Mouse (Mus musculus) megakaryocyte-erythroid progenitor cell, adult 5-6 weeks (primary cell): ENCODE measurements around the gene Tbc1d22b. TPM values are rescaled to one million over a fixed set of nuclear protein-coding genes. Genes with fewer than 3 reads are reported as not detected.
"Not testable (repeated sequence)": the region's sequence is repeated elsewhere in the genome, so short reads cannot be mapped to it uniquely, and the experiment has no call there.

ENCODE experiments used
- ATAC-seq: replicated peaks from 2 replicates; pipeline ENCODE4 v1.8.0; 2016; ENCODE audit warnings: mild to moderate bottlenecking, inconsistent platforms; ENCODE audit not compliant: severe bottlenecking, poor library complexity, low FRiP score, low TSS enrichment
- total RNA-seq, 2 experiments: library from RNA; stranded (forward) in 1 of 2; stranded (reverse) in 1 of 2; fragments of 200-1000, 215-1000 nt in 1 of 2; fragments of >200 nt in 1 of 2; fragmentation: Nextera tagmentation in 1 of 2; gene quantifications; 2 replicates each; pipeline ENCODE4 v1.2.3; 2014 to 2017

Gene Tbc1d22b
- total RNA-seq (2014; fragmentation: Nextera tagmentation) (15.0 TPM in 2 replicates), total RNA-seq (2017) (3.7 and 4.6 TPM in 2 replicates)

DNA sequence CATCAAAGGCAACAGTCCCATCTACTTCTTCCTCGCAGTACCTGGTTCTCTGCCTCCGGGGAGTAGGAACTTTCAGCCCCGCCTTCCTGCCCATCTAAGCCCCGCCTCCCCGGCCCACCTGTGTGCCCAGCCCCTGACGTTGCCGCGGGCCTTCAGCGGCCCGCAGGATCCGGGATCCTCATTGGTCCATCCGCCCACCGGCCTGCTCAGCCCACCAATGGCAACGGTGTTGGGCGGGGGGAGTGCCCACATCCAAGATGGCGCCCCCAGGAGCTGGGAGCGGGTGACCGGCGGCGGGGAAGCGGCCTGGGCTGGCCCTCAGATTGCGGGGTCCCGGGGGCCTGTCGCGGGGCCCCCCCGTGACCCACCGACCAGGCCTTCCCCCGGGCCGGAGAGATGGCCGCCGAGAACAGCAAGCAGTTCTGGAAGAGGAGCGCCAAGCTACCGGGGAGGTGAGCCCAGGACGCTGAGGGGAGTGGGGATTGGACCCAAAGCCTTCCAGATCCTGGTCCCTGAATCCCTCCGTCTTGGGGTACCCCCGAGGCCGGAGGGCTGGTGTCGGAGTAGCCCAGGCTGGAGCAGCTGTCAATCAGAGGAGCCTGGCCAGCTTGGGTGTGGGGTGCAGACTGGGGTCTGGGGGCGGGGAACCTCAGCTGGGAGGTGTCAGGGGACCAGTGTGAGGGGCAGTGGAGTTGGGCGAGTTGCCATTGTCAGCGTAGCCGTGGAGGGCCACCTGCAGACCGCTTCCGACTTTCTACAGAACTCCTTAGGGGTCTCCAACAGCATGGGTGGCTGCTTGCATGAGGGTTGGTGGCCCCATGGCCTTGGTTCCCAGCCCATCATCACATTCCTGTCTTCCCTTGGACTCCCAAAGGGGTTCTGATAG lies at the start of gene Tbc1d22b, which contains the start of gene Gm17657:
Gene Tbc1d22b (plus strand): TSS at position 243 of the 886 bp plus-strand sequence.
Gene Gm17657 (minus strand): TSS at position 96 of the 886 bp plus-strand sequence.
- ATAC-seq = peak; percentile 99

DNA sequence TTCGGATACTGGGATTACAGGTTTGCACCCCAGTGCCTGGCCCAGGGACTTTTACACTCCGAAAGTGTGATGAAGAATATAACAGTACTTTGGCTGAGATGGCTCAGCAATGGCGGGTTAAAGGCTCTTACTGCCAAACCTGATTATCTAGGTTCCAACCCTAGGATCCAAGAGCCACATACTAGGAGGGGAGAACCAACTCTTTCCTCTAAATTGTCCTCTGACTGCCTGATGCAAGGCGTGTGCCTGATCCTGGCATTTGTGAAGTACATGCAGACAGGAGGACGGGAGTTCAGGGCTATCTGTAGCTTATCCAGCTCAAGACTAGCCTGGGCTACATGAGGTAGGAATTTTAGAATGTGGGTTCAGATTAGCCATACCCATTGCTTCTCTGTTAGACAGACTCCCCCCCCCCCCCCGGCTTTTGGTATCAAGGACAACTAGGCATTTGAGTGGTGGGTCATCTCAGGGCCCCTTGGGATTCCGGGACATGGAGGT lies 49.3 kb upstream of the Tbc1d22b start:
- 0 out of 2 replicates have a peak, but pooled peaks have one; percentile 14 for ATAC-seq

DNA sequence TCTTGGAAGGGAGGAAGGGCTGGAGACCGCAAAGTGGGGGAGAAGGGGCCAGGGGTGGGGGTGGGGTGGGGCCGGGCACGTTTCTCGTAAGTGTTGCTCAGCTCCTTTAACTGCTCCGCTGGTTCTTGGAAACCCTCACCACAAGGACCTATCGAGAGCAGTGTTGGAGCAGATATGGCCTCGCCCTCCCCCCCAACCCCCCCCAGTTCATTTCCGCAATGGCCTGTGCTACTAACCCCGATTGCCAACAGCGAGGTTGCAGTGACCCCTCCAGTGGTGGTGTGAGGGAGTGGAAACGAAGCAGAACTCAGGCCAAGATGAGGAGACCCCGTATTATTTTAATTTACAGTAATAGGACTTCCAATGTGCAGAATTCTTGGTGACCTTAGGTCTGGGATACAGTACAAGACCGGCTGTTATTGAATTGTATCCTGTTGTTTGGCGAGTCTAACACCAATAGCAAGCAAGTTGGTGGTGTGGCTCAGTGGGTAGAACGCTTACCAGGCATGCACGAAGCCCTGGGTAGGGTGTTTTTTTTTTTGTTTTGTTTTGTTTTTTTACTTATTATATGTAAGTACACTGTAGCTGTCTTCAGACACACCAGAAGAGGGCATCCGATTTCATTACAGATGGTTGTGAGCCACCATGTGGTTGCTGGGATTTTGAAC lies 48.6 kb upstream of the Tbc1d22b start:
- ATAC-seq = peak; percentile 58; the same call in 1 of the 2 replicates

DNA sequence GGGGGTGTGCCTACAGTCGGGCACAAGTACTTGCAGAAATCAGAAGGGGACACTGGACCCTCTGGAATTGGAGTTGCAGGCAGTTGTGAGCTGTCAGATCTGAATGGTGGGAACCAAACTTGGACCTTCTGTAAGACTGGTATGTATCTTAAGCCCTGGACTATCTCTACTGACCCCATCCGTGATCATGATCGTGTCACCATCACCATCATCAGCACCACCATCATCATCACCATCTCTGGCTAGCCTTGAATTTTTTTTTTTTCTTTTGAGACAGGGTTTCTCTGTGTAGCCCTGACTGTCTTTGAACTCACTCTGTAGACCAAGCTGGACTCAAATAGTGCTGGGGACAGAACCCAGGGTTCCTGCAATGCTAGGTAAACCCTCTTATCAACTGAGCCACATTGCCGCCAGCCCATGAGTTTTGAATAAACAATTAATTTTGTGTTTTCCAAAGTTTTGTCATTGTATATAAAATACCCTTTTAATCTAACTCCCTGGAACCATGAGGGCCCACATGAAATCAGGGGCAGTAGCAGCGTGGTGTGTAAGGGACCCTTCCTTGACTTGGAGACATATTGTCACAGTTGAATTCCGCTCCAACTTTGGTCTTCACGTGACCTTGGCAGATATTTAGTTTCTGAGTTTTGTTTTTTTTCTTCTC lies 47.4 kb upstream of the Tbc1d22b start:
- ATAC-seq = no peak

DNA sequence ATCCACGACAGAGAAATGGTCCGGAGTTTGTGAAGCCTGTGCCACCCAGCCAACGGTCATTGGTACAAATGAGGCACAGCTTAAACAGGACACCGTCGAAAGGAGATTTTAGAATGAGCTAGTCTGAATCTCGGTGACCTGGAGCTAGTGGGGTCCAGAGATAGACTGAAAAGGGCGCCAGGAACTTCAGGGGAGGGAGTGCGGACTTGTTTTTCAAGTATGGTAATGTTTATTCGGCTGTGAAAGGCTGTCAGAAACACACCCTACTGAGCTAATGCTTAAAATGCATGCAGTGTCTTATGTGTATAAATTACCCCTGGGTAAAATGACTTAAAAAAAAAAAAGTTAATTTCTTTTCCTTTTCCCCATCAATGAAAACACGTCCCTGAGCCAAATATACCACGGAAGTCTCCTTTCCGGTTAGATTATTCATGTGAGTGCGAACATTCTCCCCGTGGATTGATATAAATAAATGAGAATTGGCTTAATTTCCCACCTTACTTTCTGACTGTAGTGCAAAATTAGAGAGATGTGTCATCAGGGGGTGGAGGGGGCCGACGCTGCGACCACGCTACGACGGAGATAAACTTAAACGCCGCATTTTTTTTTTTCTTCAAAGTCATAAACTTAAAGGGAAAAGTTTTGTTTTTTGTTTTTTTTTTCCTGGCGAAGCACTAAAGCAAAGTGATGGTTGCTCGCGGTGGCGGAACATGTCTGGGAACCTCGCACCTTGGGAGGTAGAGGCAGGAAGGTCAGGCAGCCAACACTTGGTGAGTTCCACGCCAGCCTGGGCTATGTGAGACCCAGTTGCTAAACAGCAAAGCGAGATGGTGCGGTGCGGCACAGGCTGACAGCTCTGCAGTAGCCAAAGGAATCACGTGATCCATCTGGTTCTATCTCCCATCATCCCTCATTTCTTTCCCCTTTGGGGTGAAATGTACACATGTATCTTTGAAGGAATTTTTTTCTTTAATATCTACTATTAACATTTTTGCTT lies 46.6 kb upstream of the Tbc1d22b start:
- no peak; the same call in 1 of the 2 replicates for ATAC-seq

DNA sequence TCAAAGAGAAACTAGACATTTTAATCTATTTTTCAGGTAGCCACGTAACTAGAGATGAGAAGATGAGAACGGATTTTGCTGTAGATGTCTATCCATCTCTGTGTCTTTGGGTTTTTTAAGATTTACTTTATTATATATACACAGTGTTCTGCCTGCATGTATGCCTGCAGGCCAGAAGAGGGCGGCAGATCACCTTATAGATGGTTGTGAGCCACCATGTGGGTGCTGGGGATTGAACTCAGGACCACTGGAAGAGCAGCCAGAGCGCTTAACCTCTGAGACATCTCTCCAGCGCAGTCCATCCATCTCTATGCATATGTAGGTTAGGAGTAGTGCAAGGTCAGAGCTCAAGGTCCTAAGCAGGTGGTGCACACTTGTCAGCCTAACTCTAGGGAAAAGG lies 45.9 kb upstream of the Tbc1d22b start:
- no peak for ATAC-seq

DNA sequence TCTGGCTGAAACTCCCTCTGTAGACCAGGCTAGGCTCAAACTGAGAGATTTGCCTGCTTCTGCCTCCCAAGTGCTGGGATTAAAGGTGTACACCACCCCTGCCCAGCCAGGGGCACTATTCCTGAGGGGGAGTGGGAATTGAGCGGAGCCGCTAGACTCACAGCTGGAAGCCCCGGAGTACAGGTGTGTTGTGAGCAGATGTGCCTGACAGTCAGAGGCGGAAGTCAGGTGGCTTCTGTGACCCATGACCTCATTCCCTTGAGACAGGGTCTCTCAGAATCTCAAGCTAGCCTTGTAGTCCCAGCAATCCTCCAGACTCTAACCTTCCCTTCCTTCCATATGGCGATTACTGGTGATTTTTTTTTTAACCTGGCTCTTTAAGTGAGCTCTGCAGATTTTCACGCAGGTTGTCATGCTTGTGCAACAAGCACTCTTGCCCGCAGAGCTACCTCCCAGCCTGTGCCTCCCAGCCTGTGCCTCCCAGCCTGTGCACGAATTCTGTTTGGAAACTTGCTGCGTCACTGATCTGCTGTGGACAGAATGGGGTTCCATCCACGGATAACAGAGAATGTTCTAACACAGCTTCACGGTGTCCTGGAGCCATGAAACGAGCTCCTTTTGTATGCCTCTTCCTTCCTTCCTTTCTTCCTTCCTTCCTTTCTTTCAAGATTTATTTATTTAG lies 40.5 kb upstream of the Tbc1d22b start:
- ATAC-seq = no peak

DNA sequence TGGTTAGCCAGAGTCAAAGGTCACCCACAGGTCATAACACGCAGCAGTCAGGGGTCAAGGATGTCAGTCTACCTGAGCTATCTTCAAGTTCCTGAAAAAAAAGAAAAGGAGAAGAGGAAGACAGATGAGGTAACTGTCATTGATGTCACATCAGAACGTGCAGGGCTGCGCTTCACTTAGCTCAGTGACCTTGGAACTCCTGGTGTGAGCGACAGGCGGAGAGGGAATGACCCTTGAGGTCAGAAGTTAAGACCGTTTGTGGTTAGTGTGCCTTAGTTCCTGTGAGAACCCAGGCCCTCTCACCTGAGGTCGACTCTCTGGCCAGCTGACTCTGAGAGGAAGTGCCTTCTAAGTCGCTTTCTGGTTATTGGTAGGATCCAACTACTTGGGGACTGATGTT lies 38.9 kb upstream of the Tbc1d22b start:
- ATAC-seq = no peak

DNA sequence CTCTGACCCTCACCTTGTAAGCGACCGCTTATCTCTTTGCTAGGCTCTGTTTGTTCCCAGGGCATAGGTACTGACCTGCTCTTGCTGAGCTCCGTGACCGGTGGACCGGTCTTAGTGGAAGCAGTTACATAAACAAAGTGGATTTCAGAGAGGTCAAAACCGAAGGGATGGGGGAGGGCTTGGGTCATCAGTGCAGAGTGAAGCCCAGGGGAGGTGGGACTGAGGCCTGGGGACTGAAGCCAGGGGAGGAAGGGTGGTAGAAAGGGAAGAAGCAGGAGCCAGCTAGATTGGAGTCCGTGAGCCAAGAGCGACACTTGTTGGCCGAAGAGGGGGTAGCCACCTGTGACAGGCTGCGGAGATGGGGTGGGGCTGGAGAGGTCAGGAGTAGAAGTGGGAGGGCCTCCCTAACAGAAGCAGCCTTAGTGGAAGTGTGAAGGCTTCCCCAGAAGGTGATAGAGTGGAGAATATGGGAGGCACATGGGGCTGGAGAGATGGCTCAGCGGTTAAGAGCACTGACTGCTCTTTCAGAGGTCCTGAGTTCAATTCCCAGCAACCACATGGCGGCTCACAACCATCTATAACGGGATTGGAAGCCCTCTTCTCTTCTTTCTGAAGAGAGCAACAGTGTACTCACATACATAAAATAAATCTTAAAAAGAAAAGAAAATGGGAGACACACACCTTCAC lies 36.4 kb upstream of the Tbc1d22b start:
- ATAC-seq = peak; percentile 84

DNA sequence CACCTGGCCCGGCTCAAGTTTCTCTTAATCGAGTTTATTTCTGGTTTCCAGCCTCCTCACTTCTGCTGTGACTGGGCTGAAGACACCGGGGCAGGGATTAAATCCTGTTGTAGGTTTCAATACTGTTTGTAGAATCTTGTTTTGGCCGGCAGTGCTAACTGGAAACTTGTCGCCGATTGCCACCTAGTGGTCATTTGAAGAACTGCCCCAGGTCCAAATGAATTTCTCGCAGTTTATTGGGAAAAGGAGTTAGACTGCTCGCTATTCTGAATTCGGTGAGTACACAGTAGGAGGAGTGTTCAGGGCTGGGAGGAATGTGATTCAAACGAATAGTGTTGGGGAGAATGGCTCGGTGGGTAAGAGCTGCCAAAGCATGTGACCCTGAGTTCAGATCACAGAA lies 35.1 kb upstream of the Tbc1d22b start:
- ATAC-seq = peak; percentile 50; the same call in 1 of the 2 replicates

DNA sequence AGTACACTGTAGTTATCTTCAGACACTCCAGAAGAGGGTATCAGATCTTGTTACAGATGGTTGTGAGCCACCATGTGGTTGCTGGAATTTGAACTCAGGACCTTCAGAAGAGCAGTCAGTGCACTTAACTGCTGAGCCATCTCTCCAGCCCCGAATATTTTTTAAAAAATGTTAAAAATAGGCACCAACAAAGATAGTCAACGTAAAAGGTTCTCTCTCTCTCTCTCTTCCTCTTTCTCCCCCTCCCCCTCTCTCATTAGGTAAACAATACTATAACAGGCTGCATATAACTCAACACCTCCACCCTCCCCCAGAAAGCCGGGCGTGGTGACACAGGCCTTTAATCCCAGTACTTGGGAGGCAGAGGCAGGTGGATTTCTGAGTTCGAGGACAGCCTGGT lies 30.9 kb upstream of the Tbc1d22b start:
- ATAC-seq = not testable (repeated sequence)

DNA sequence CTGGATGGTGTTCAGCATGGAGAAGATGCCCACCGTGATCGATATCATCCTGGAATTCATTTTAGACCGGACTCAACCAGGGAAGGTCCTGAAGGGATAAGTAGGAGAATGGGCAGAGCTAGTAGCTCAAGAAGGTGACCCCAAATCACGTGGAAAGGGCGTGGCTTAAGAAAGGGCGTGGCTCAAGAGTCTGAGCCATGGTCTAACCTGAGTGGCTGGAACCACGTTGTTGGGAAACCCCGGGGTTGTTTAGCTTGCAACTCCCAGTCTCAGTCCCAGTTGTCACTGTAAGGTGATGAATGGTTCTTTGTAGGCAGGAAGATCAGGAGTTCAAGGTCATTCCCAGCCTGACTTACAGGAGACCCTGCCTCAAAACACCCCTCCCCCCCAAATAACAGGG lies 29.9 kb upstream of the Tbc1d22b start:
- no peak for ATAC-seq

DNA sequence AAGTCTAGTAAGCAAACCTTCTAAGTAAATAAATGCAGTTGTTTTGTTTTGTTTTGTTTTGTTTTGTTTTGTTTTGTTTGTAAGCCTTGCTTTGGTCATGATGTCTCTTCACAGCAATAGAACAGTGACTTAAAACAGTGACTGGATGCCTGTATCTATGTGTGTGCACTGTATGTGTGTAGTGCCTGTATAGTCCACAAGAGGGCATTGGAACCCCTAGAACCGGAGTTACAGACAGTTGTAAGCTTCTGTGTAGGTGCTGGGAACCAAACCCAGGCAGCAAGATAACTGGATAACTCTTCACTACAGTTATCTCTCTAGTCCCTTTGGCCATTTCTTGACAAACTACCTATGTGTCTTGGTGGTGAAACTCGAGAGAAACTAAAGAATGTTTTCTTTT lies 24.0 kb upstream of the Tbc1d22b start:
- no peak for ATAC-seq

DNA sequence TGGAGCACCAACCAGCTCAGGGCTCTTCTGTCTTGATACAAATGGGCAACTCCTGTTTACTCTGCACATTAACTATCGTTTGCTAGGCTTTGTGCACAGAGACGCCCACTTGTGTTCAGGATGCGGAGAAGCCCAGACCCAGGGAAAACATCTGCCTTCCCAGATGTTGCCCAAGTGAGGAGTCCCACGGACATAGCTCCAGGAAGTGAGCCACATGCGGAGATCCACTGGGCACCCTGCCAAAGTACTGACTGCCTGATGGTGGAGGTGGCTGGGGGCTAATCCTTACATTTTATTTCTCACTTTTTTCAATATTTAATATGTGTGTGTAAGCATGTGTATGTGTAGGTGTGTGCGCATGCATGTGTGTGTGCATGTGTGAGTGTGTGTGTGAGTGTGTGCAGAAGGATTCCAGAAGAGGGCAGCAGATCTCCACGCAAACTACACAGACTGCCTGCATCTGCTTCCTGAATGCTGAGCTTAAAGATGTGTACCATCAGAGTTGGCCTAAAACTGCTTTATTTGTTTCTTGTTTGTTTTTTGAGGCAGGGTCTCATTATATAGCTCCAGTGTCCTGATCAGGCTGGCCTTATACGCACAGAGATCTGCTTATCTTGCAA lies 20.9 kb upstream of the Tbc1d22b start:
- ATAC-seq = no peak

DNA sequence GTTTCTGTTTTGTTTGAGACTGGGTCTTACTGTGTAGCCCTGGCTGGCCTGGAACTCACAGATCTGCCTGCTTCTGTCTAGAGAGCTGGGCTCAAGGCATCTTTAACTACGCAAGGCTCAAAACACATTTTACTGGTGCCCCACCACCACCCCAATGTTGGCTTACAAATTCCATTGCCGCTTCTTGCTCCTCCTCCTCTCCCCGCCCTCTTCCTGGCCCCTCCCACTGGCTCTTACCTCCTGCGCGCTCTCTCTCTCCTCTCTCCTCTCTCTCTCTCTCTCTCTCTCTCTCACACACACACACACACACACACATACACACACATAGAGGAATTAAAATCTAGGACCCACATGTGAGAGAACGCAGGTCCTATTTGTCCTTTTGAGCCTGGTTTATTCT lies 19.1 kb upstream of the Tbc1d22b start:
- no peak for ATAC-seq

DNA sequence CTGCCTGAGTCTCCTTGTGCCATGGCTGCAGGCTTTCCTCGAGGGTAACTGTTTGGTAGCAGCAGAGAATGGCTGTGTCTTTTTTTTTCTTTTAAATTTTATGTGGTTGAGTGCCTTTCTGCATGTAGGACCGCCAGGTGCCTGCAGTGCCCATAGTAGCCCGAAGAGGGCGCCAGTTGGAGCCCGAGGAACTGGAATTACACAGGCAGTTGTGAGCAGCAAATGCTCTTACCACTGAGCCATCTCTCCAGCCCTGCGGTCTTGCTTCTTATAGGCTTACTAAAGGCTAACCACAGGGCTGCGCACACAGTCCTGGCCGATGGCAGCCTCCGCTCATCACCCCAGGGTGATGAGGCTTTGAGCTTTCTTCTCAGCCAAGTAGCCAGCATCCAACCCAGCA lies 18.3 kb upstream of the Tbc1d22b start:
- ATAC-seq = peak; percentile 39

DNA sequence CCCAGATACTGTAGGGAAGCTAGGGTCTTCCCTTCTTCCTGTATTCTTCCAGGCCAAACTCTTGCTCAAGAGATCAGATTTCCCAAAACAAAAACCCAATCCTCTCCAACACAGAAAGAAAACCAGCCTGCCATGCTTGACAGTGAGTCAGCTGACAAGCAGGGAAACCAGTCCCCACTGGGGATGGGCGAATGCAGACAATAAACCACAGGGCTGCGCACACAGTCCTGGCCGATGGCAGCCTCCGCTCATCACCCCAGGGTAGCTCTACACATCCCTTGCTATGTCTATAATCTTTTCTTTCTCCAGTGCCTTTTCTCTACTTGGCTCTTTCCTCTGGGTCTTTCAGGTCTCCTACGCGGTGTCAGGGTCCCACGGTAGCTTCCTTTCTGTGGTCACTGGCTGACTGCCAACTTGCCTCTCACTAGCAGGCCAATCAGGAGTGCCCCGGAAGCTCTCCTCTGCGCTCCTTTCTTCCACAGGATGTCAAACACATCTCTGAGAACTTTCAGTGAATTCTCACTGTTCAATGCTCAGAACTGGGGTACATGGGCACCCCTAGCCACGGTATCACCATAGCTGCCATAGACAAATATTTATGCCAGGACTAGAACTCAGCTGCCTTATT lies 17.7 kb upstream of the Tbc1d22b start:
- ATAC-seq = peak; percentile 47; the same call in 1 of the 2 replicates
